Mouse (Mus musculus) retina, postnatal 7 days (tissue): ENCODE data around the gene Fermt3.

ENCODE experiments used
- DNase-seq: peaks from one replicate; pipeline ENCODE4 v3.0.0-alpha.2; 2012; ENCODE audit warnings: low read depth, low spot score

Fermt3 gene

GRCm38 (mm10) chr19:6972247-6972917, 46.9 kb downstream of the Fermt3 start:
- DNase-seq = no peak

GRCm38 (mm10) chr19:6971644-6972043, 47.6 kb downstream of the Fermt3 start:
- DNase-seq = no peak

- DNase-seq = no peak
Observed at GRCm38 (mm10) chr19:6970460-6971085, 48.7 kb downstream of the Fermt3 start.

- no peak for DNase-seq
Observed at GRCm38 (mm10) chr19:6969665-6970381, 49.4 kb downstream of the Fermt3 start.

- no peak for DNase-seq
Observed at GRCm38 (mm10) chr19:6969291-6969664, 50.0 kb downstream of the Fermt3 start.

GRCm38 (mm10) chr19:6968491-6969271, 50.6 kb downstream of the Fermt3 start:
- no peak for DNase-seq

- DNase-seq = no peak
Observed at GRCm38 (mm10) chr19:6956461-6956860, 62.8 kb downstream of the Fermt3 start.

GRCm38 (mm10) chr19:6955424-6955823, 63.8 kb downstream of the Fermt3 start:
- no peak for DNase-seq

GRCm38 (mm10) chr19:6954046-6954445, 65.2 kb downstream of the Fermt3 start:
- DNase-seq = no peak

GRCm38 (mm10) chr19:6952712-6953037, 66.6 kb downstream of the Fermt3 start:
- no peak for DNase-seq

- peak; percentile 39 for DNase-seq
Observed at GRCm38 (mm10) chr19:6951994-6952711, 67.1 kb downstream of the Fermt3 start.

GRCm38 (mm10) chr19:6951381-6951968, 67.8 kb downstream of the Fermt3 start:
- DNase-seq = peak; percentile 88

GRCm38 (mm10) chr19:6950613-6951153, 68.6 kb downstream of the Fermt3 start:
- no peak for DNase-seq

- no peak for DNase-seq
Observed at GRCm38 (mm10) chr19:6949951-6950350, 69.3 kb downstream of the Fermt3 start.

- no peak for DNase-seq
Observed at GRCm38 (mm10) chr19:6949532-6949931, 69.7 kb downstream of the Fermt3 start.
